Mouse (Mus musculus) embryo, embryonic 11 days (tissue): Measurements from ENCODE around the gene Gabrg1.

ENCODE experiments used
- DNase-seq: peaks from one replicate; pipeline ENCODE4 v3.0.0-alpha.2; 2015

The Gabrg1 gene

GRCm38 (mm10) chr5:70842192-70843095 is at the start of gene Gabrg1:
TSS of gene Gabrg1 (minus strand) at chr5:70842617.
- DNase-seq: peak; percentile 67

GRCm38 (mm10) chr5:70884026-70884425 is 41.6 kb upstream of the Gabrg1 start:
- DNase-seq: no peak

GRCm38 (mm10) chr5:70870081-70870480 is 27.7 kb upstream of the Gabrg1 start:
- DNase-seq: no peak

GRCm38 (mm10) chr5:70843096-70843734 is 798 bp upstream of the Gabrg1 start:
- DNase-seq: peak; percentile 92

- DNase-seq: no peak
Measured at GRCm38 (mm10) chr5:70818681-70819080, 23.7 kb downstream of the Gabrg1 start.

GRCm38 (mm10) chr5:70736156-70736555 is 106.3 kb downstream of the Gabrg1 start:
- no peak for DNase-seq

- no peak for DNase-seq
Measured at GRCm38 (mm10) chr5:70704361-70704760, 138.1 kb downstream of the Gabrg1 start.
